Mouse (Mus musculus): ENCODE results near the gene Gm17324.

GRCm38 (mm10) chr9:78476531-78477020 is 28.0 kb upstream of the Gm17324 start:
- TF ChIP-seq CTCF (conservative IDR thresholded peaks at IDR 0.05; ENCODE audit: insufficient read depth, insufficient read length, low read depth, low read length) (no peak), POLR2A (IDR thresholded peaks at IDR 0.05; ENCODE audit: low read depth, low read length) (no peak)

All from kidney, adult 2 months (tissue).